Mouse (Mus musculus) testis, adult 2 months (tissue): ENCODE measurements around the gene Gm28230.

Experiments
- CTCF ChIP-seq: fragments of 200-500 bp; IDR thresholded peaks from 2 replicates; pipeline ENCODE4 v1.5.1; 2012; ENCODE audit warnings: low read depth, mild to moderate bottlenecking, inconsistent platforms, low read length, moderate library complexity; ENCODE audit not compliant: control insufficient read depth, insufficient read depth, insufficient replicate concordance
- POLR2A ChIP-seq: fragments of 200-500 bp; IDR thresholded peaks from 2 replicates; pipeline ENCODE4 v1.6.1; 2012; ENCODE audit warnings: low read depth, mild to moderate bottlenecking, inconsistent platforms, low read length, moderate library complexity; ENCODE audit not compliant: control insufficient read depth

GRCm38 (mm10) chr2:74777536-74778275 is 51.2 kb downstream of the Gm28230 start:
- TF ChIP-seq CTCF: no peak
- no peak for TF ChIP-seq POLR2A
